Mouse (Mus musculus): ENCODE results near the gene Dmrta2. TPM values are rescaled to one million over a fixed set of nuclear protein-coding genes. Genes with fewer than 3 reads are reported as not detected.

Gene Dmrta2
- total and polyA plus RNA-seq, 3 experiments: 0.04 to 0.09 TPM; not detected in 1

GRCm38 (mm10) chr4:109982681-109983265, 4.9 kb downstream of the Dmrta2 start:
- peaks cover 70% of the 10 kb centered on the region for H3K27me3 ChIP-seq (ENCODE audit: control insufficient read depth, insufficient read depth, low read length)

DNA sequence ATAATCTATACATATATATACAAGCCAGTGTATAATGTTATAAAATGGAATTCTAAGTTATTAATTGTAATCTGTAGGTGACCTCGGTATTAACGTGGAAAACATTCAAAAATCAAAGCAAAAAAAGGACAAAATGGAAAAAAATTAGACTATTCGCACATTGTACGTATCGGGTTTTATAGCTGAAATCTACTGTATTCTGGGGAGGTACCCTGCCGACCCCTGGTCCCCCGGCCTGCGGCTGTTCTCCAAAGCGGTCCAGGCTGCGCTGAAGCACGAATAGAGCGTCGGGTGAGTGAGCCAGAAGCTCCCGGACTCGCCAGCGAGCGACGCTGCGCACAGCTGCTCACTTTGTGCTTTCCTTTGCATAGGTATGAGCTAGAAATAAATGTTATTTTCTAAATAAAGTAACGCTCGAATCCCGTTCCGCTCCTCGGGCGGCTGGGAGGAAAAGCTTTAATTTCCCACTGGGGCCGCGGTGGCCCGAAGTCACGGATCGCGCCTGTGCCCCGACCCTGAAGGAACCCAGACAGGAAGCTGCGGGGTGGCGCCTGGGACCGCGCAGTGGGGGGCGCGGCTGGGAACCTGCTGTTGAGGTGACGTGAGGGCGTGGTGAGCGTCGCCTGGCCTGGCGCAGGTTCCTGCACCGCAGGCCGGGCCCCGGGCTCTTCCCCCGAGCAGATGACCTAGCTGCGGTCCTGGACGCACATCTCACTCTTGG, 5.6 kb downstream of the Dmrta2 start:
- 8% methylated on average over 49 of the region's 49 CpGs for WGBS
- Histone ChIP-seq H3K9ac (ENCODE audit: low read depth, low read length) (no peak overlapping the region), H3K79me2 (replicated peaks; ENCODE audit: control insufficient read depth, insufficient read depth, low read length) (no peaks in the 10 kb centered on the region), H3K27ac (no peak overlapping the region), H3K36me3 (ENCODE audit: control insufficient read depth, insufficient read depth, low read length) (no peaks in the 10 kb centered on the region), H3K27me3 (ENCODE audit: control insufficient read depth, insufficient read depth, low read length) (peaks cover 68% of the 10 kb centered on the region), H3K4me1 (ENCODE audit: control insufficient read depth, insufficient read depth, low read length) (no peaks in the 10 kb centered on the region; the same call in 1 of the 2 replicates), H3K4me3 (peak overlapping the region; percentile 9; the same call in 1 of the 2 replicates)
- DNase-seq: peak in 1 of 2 experiments; percentile 28
- intact Hi-C loops (cut with DNase I): no loop called here
- no peak for TF ChIP-seq POLR2A (IDR thresholded peaks at IDR 0.05; ENCODE audit: insufficient read depth, low read depth, low read length)

More at GRCm38 (mm10) chr4:109982681-109983265, 4.9 kb downstream of the Dmrta2 start:
- WGBS: 17% methylated on average over 30 of the region's 30 CpGs
- DNase-seq: peak in 1 of 2 experiments; percentile 18
- H3K36me3 ChIP-seq (ENCODE audit: control insufficient read depth, insufficient read depth, low read length): no peaks in the 10 kb centered on the region
- no peaks in the 10 kb centered on the region; the same call in 1 of the 2 replicates for H3K4me1 ChIP-seq (ENCODE audit: control insufficient read depth, insufficient read depth, low read length)
- H3K27ac ChIP-seq: no peak overlapping the region
- intact Hi-C loops (cut with DNase I): no loop called here
- H3K79me2 ChIP-seq (replicated peaks; ENCODE audit: control insufficient read depth, insufficient read depth, low read length): no peaks in the 10 kb centered on the region
- H3K9ac ChIP-seq (ENCODE audit: low read depth, low read length): no peak overlapping the region
- peak overlapping the region; percentile 33 for H3K4me3 ChIP-seq
- TF ChIP-seq CTCF (IDR thresholded peaks at IDR 0.05) (no peak), POLR2A (IDR thresholded peaks at IDR 0.05; ENCODE audit: insufficient read depth, low read depth, low read length) (no peak), EP300 (IDR thresholded peaks at IDR 0.05; ENCODE audit: insufficient read depth, low read depth, low read length) (no peak)

- WGBS: 5% methylated on average over 24 of the region's 24 CpGs
- no peak for DNase-seq
- H3K4me3 ChIP-seq: no peak overlapping the region; the same call in 1 of the 2 replicates
These were observed 6.2 kb downstream of the Dmrta2 start for GRCm38 (mm10) chr4:109984011-109984411.

GRCm38 (mm10) chr4:109984496-109985423, 6.9 kb downstream of the Dmrta2 start:
- 6% methylated on average over 38 of the region's 38 CpGs for WGBS
- Histone ChIP-seq H3K9ac (ENCODE audit: low read depth, low read length) (no peak overlapping the region), H3K4me3 (no peak overlapping the region), H3K4me1 (ENCODE audit: control insufficient read depth, insufficient read depth, low read length) (no peaks in the 10 kb centered on the region; the same call in 1 of the 2 replicates), H3K36me3 (ENCODE audit: control insufficient read depth, insufficient read depth, low read length) (no peaks in the 10 kb centered on the region), H3K79me2 (replicated peaks; ENCODE audit: control insufficient read depth, insufficient read depth, low read length) (no peaks in the 10 kb centered on the region), H3K27me3 (ENCODE audit: control insufficient read depth, insufficient read depth, low read length) (peaks cover 61% of the 10 kb centered on the region), H3K27ac (no peak overlapping the region)
- no peak for TF ChIP-seq POLR2A (IDR thresholded peaks at IDR 0.05; ENCODE audit: insufficient read depth, low read depth, low read length)
- no peak for TF ChIP-seq CTCF (IDR thresholded peaks at IDR 0.05)
- no peak for TF ChIP-seq EP300 (IDR thresholded peaks at IDR 0.05; ENCODE audit: insufficient read depth, low read depth, low read length)
- intact Hi-C loops (cut with DNase I): no loop called here
- DNase-seq: no peak

More at GRCm38 (mm10) chr4:109984011-109984411, 6.2 kb downstream of the Dmrta2 start:
- intact Hi-C loops (cut with DNase I): no loop called here
- Histone ChIP-seq H3K27me3 (ENCODE audit: control insufficient read depth, insufficient read depth, low read length) (peaks cover 64% of the 10 kb centered on the region), H3K4me1 (ENCODE audit: control insufficient read depth, insufficient read depth, low read length) (no peaks in the 10 kb centered on the region; the same call in 1 of the 2 replicates), H3K9ac (ENCODE audit: low read depth, low read length) (no peak overlapping the region), H3K79me2 (replicated peaks; ENCODE audit: control insufficient read depth, insufficient read depth, low read length) (no peaks in the 10 kb centered on the region), H3K27ac (no peak overlapping the region), H3K36me3 (ENCODE audit: control insufficient read depth, insufficient read depth, low read length) (no peaks in the 10 kb centered on the region)
- TF ChIP-seq POLR2A (IDR thresholded peaks at IDR 0.05; ENCODE audit: insufficient read depth, low read depth, low read length) (no peak), EP300 (IDR thresholded peaks at IDR 0.05; ENCODE audit: insufficient read depth, low read depth, low read length) (no peak), CTCF (IDR thresholded peaks at IDR 0.05) (no peak)

DNA sequence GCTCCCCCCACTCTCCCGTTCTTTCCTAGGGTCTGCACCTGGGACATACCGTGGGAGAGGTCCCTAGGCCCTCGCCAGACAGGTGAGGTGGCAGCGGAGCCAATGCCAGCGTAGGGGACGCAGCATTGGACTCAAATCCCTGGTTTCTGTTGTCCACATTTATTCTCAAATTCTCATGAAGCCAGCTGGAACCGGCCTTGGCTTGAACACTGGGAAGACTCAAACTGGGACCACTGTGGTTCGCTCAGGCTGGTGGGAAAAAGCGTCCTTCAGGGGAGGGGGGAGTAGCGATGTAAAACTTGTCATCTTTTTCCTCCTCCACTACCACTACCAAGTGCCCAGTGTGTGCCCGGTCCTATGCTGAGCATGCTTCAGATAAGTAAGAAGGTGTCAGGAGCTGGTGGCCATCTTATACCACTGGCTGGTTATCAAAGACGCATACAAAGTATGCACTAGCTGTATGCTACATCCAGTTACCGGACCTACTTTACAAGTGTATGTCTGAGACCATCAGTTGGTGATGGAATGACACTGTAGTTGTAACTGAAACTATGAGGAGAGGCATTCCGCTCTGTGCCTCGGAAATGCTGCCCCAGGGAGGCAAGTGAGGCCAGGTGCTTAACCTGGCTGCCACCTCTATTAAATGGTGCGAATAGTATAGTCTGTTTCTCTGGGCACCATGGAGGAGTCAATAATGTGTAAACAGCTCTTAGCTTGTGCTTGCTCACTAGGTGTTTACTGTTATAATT, 7.7 kb downstream of the Dmrta2 start:
- Histone ChIP-seq H3K79me2 (replicated peaks; ENCODE audit: control insufficient read depth, insufficient read depth, low read length) (no peaks in the 10 kb centered on the region), H3K27me3 (ENCODE audit: control insufficient read depth, insufficient read depth, low read length) (peaks cover 53% of the 10 kb centered on the region), H3K9ac (ENCODE audit: low read depth, low read length) (no peak overlapping the region), H3K4me1 (ENCODE audit: control insufficient read depth, insufficient read depth, low read length) (no peaks in the 10 kb centered on the region; the same call in 1 of the 2 replicates), H3K27ac (no peak overlapping the region), H3K4me3 (no peak overlapping the region), H3K36me3 (ENCODE audit: control insufficient read depth, insufficient read depth, low read length) (no peaks in the 10 kb centered on the region)
- TF ChIP-seq CTCF (IDR thresholded peaks at IDR 0.05) (no peak), POLR2A (IDR thresholded peaks at IDR 0.05; ENCODE audit: insufficient read depth, low read depth, low read length) (no peak), EP300 (IDR thresholded peaks at IDR 0.05; ENCODE audit: insufficient read depth, low read depth, low read length) (no peak)
- DNase-seq: no peak
- intact Hi-C loops (cut with DNase I): no loop called here
- WGBS: 10% methylated on average over 16 of the region's 16 CpGs

Data from heart, adult 2 months (tissue).